Mouse (Mus musculus) MEL (cell line): ENCODE results near the gene Hmmr. TPM values are rescaled to one million over a fixed set of nuclear protein-coding genes. Genes with fewer than 3 reads are reported as not detected.

ENCODE experiments used
- DNase-seq: peaks from one replicate; pipeline ENCODE4 v3.0.0; 2011; ENCODE audit warnings: low read depth, low spot score
- H3K27ac ChIP-seq: 2 replicates; pipeline ENCODE4 v1.5.1; 2012; ENCODE audit warnings: low read depth, mild to moderate bottlenecking, control low read depth, low read length, moderate library complexity; ENCODE audit not compliant: control insufficient read depth
- H3K27me3 ChIP-seq, 2 experiments: fragments of 150-350 bp in 1 of 2; sonication (generic) in 1 of 2; 2 replicates each; pipeline ENCODE4 v1.6.1; 2012; ENCODE audit warnings: low read length in 2 of 2, mild to moderate bottlenecking in 2 of 2, improper control_type of control experiment in 1 of 2, moderate library complexity in 1 of 2; ENCODE audit not compliant: insufficient read depth in 2 of 2, control insufficient read depth in 1 of 2
- H3K36me3 ChIP-seq, 2 experiments: 2 replicates each; pipeline ENCODE4 v1.6.1; 2012 to 2014; ENCODE audit warnings: low read length in 2 of 2, improper control_type of control experiment in 1 of 2, inconsistent platforms in 1 of 2, mild to moderate bottlenecking in 1 of 2; ENCODE audit not compliant: insufficient read depth in 2 of 2, control insufficient read depth in 1 of 2
- H3K4me1 ChIP-seq, 2 experiments: fragments of 150-350 bp in 1 of 2; sonication (generic) in 1 of 2; 2 replicates each; pipeline ENCODE4 v1.6.1; 2012; ENCODE audit warnings: low read length in 2 of 2, improper control_type of control experiment in 1 of 2, mild to moderate bottlenecking in 1 of 2; ENCODE audit not compliant: insufficient read depth in 2 of 2, control insufficient read depth in 1 of 2
- H3K4me3 ChIP-seq, 2 experiments: fragments of 150-350 bp in 1 of 2; sonication (generic) in 1 of 2; 2 replicates each; pipeline ENCODE4 v1.5.1; 2012; ENCODE audit warnings: low read depth in 2 of 2, low read length in 2 of 2, mild to moderate bottlenecking in 2 of 2, moderate library complexity in 2 of 2, control low read depth in 1 of 2, improper control_type of control experiment in 1 of 2; ENCODE audit not compliant: control insufficient read depth in 1 of 2, insufficient read depth in 1 of 2
- H3K79me2 ChIP-seq: 2 replicates; pipeline ENCODE4 v1.6.1; 2012; ENCODE audit warnings: mild to moderate bottlenecking, low read length, moderate library complexity; ENCODE audit not compliant: control insufficient read depth, poor library complexity, insufficient read depth
- H3K9ac ChIP-seq: 2 replicates; pipeline ENCODE4 v1.6.1; 2012; ENCODE audit warnings: low read depth, mild to moderate bottlenecking, control low read depth, low read length, moderate library complexity; ENCODE audit not compliant: control insufficient read depth, poor library complexity, severe bottlenecking
- H3K9me3 ChIP-seq: fragments of 150-350 bp; sonication (generic); replicated peaks from 2 replicates; pipeline ENCODE4 v1.6.1; 2012; ENCODE audit warnings: mild to moderate bottlenecking, low read length, improper control_type of control experiment, moderate library complexity; ENCODE audit not compliant: insufficient read depth
- BHLHE40 ChIP-seq: IDR thresholded peaks from 2 replicates; pipeline ENCODE4 v1.6.1; 2012; ENCODE audit warnings: low read depth, mild to moderate bottlenecking, inconsistent platforms, low read length, improper control_type of control experiment, borderline replicate concordance
- CHD1 ChIP-seq: IDR thresholded peaks from 2 replicates; pipeline ENCODE4 v1.6.1; 2012; ENCODE audit warnings: low read depth, mild to moderate bottlenecking, inconsistent platforms, low read length, improper control_type of control experiment
- EP300 ChIP-seq, 2 experiments: IDR thresholded peaks; 2 replicates each; pipeline ENCODE4 v1.6.1; 2011; ENCODE audit warnings: improper control_type of control experiment in 2 of 2, low read length in 2 of 2, low read depth in 1 of 2, mild to moderate bottlenecking in 1 of 2
- ETS1 ChIP-seq: IDR thresholded peaks from 2 replicates; pipeline ENCODE4 v1.6.1; 2012; ENCODE audit warnings: low read depth, mild to moderate bottlenecking, inconsistent platforms, low read length, improper control_type of control experiment, moderate library complexity
- GABPA ChIP-seq: IDR thresholded peaks from 2 replicates; pipeline ENCODE4 v1.6.1; 2012; ENCODE audit warnings: low read depth, mild to moderate bottlenecking, inconsistent platforms, low read length, improper control_type of control experiment, moderate library complexity
- JUND ChIP-seq: IDR thresholded peaks from 2 replicates; pipeline ENCODE4 v1.6.1; 2011; ENCODE audit warnings: low read depth, mild to moderate bottlenecking, improper control_type of control experiment, low read length
- KAT2A ChIP-seq: conservative IDR thresholded peaks from 2 replicates; pipeline ENCODE4 v1.6.1; 2012; ENCODE audit warnings: low read depth, low read length, improper control_type of control experiment, inconsistent platforms
- MAX ChIP-seq: IDR thresholded peaks from 2 replicates; pipeline ENCODE4 v1.6.1; 2011; ENCODE audit warnings: low read length, improper control_type of control experiment
- MAZ ChIP-seq: IDR thresholded peaks from 2 replicates; pipeline ENCODE4 v1.6.1; 2012; ENCODE audit warnings: low read depth, mild to moderate bottlenecking, inconsistent platforms, low read length, improper control_type of control experiment
- MEF2A ChIP-seq: IDR thresholded peaks from 2 replicates; pipeline ENCODE4 v1.6.1; 2014; ENCODE audit warnings: low read depth, mild to moderate bottlenecking, inconsistent platforms, low read length, improper control_type of control experiment; ENCODE audit not compliant: poor library complexity, insufficient replicate concordance, severe bottlenecking; ENCODE audit errors: extremely low read depth
- MXI1 ChIP-seq: IDR thresholded peaks from 2 replicates; pipeline ENCODE4 v1.6.1; 2011; ENCODE audit warnings: mild to moderate bottlenecking, low read depth, low read length, improper control_type of control experiment
- MYB ChIP-seq: IDR thresholded peaks from 2 replicates; pipeline ENCODE4 v1.6.1; 2011; ENCODE audit warnings: mild to moderate bottlenecking, low read depth, low read length, improper control_type of control experiment
- NELFE ChIP-seq: IDR thresholded peaks from 2 replicates; pipeline ENCODE4 v1.6.1; 2011; ENCODE audit warnings: low read depth, low read length, improper control_type of control experiment
- NRF1 ChIP-seq: IDR thresholded peaks from 2 replicates; pipeline ENCODE4 v1.6.1; 2014; ENCODE audit warnings: low read depth, mild to moderate bottlenecking, inconsistent platforms, low read length, improper control_type of control experiment, moderate library complexity; ENCODE audit not compliant: poor library complexity, insufficient read depth, severe bottlenecking
- POLR2A ChIP-seq, 2 experiments: IDR thresholded peaks; 2 replicates each; pipeline ENCODE4 v1.6.1; 2011 to 2012; ENCODE audit warnings: low read length in 2 of 2, mild to moderate bottlenecking in 2 of 2, control low read depth in 1 of 2, improper control_type of control experiment in 1 of 2, low read depth in 1 of 2, moderate library complexity in 1 of 2; ENCODE audit not compliant: control insufficient read depth in 1 of 2, insufficient read depth in 1 of 2, poor library complexity in 1 of 2
- RAD21 ChIP-seq: IDR thresholded peaks from 2 replicates; pipeline ENCODE4 v1.6.1; 2011; ENCODE audit warnings: mild to moderate bottlenecking, low read depth, low read length, improper control_type of control experiment
- SIN3A ChIP-seq: IDR thresholded peaks from 2 replicates; pipeline ENCODE4 v1.6.1; 2012; ENCODE audit warnings: low read length, improper control_type of control experiment, inconsistent platforms
- TAL1 ChIP-seq: IDR thresholded peaks from 2 replicates; pipeline ENCODE4 v1.6.1; 2012; ENCODE audit warnings: mild to moderate bottlenecking, inconsistent platforms, low read length, moderate library complexity, mixed read lengths
- TBP ChIP-seq: IDR thresholded peaks from 2 replicates; pipeline ENCODE4 v1.8.0; 2011; ENCODE audit warnings: low read depth, low read length, improper control_type of control experiment
- USF1 ChIP-seq: IDR thresholded peaks from 2 replicates; pipeline ENCODE4 v1.6.1; 2014; ENCODE audit warnings: low read depth, mild to moderate bottlenecking, inconsistent platforms, low read length, improper control_type of control experiment, moderate library complexity
- ZMIZ1 ChIP-seq: IDR thresholded peaks from 2 replicates; pipeline ENCODE4 v1.6.1; 2012; ENCODE audit warnings: low read depth, mild to moderate bottlenecking, inconsistent platforms, low read length, improper control_type of control experiment, moderate library complexity
- polyA plus RNA-seq, 2 experiments: library from polyadenylated mRNA; stranded (reverse) in 1 of 2; unstranded in 1 of 2; fragments of >175 nt in 1 of 2; fragments of >200 nt in 1 of 2; gene quantifications; 2 replicates each; pipeline versions ENCODE4 v1.2.1 to v1.2.4; 2012; ENCODE audit warnings: low replicate concordance in 2 of 2, low read depth in 1 of 2; ENCODE audit not compliant: insufficient read length in 2 of 2, insufficient read depth in 1 of 2, missing spikeins in 1 of 2
- total RNA-seq: library from RNA; depleted of rRNA; stranded (reverse); fragments of 300-350 nt; gene quantifications from 2 replicates; pipeline ENCODE4 v1.2.3, GENCODE M21; 2012

Hmmr gene
- total and polyA plus RNA-seq, 3 experiments, result 40.6 to 74.5 (median 55.6) TPM

DNA sequence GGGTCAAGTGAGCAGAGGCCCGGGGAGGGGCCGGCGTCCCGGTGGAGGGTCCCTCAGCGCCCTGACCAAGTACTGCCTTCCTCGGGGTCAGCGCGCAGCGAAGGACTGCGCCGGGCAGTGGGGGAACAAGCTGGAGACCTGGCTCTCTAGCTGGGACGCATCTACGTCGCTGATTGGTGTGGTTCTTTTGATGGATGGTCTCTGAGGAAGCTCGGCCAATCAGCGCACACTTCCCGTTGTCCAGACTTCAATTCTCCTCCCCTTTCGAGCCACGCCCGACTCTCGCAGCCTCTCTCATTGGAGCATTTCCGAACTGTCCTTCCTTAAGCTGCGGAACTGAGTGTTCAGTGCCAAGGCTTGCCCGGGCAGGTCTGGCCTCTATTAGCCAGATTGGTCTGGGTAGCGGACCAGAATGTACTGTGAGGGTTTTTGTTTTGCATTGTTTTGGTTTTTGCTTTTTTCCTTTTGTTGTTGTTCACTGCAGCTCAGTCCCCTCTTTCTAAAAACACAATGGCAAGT lies 21.9 kb upstream of the Hmmr start, which contains the start of gene Ccng1 (continued):
- TF ChIP-seq ETS1 (no peak), BHLHE40 (no peak)
- TF ChIP-seq, all 39 proteins: peak for 12

DNA sequence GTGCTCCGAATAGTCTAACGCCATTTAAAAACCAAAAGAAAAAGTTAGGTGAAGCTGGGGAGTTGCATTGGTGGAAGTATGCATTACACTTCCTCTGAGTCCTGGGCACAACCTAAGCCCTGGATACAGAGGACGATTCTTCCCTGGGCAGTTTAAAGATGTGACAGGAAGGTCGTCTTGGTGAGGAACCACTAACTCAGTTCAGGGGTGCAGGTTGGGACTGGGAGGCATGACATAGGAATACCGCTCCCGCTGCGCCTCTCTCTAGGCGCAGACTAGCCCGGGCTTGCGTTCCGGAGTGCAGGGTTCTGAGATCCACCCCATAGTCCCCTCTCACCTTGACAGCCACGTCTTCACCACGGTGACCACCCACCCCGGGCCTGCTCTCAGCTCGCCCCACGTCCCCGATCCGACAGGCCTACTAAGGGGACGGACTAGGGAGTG lies 21.5 kb upstream of the Hmmr start:
- peak; percentile 65; the same call in 1 of the 2 replicates for TF ChIP-seq MXI1
- TF ChIP-seq ETS1, result 0 out of 2 replicates have a peak, but pooled peaks have one; percentile 24
- no peak for TF ChIP-seq ZMIZ1
- no peak; the same call in 1 of the 2 replicates for TF ChIP-seq KAT2A
- TF ChIP-seq, all 39 proteins: peak for 2
- peaks cover 5% of the 10 kb centered on the region; the same call in 1 of the 2 replicates for H3K79me2 ChIP-seq
- peak overlapping the region; percentile 88 for H3K4me3 ChIP-seq
- peak overlapping the region; percentile 23 for H3K27ac ChIP-seq
- peaks cover 0 to under 1% of the 10 kb centered on the region in 2 experiments; a peak in 1 of 4 replicates for H3K27me3 ChIP-seq
- peak; percentile 72 for DNase-seq
- H3K36me3 ChIP-seq, result peaks cover 10 to 11% of the 10 kb centered on the region in 2 experiments; a peak in 3 of 4 replicates
- peak overlapping the region; percentile 90 for H3K9ac ChIP-seq
- no peaks in the 10 kb centered on the region for H3K9me3 ChIP-seq
- H3K4me1 ChIP-seq, result peaks cover 4 to 8% of the 10 kb centered on the region in 2 experiments

- H3K27me3 ChIP-seq, result no peaks in the 10 kb centered on the region
- H3K9ac ChIP-seq, result no peak overlapping the region
- no peak for DNase-seq
- H3K36me3 ChIP-seq, result peaks cover 10 to 11% of the 10 kb centered on the region in 2 experiments; a peak in 3 of 4 replicates
- no peak for TF ChIP-seq NELFE
- no peak for TF ChIP-seq ZMIZ1
- TF ChIP-seq MYB, result no peak
- no peak for TF ChIP-seq TAL1
- no peak for TF ChIP-seq EP300 (IDR thresholded peaks at IDR 0.05; ENCODE audit: low read depth in 1 of 2, low read length in 2 of 2)
- no peak for TF ChIP-seq JUND
- TF ChIP-seq MEF2A, result no peak
- TF ChIP-seq TBP, result no peak
- TF ChIP-seq BHLHE40, result no peak
- no peak for TF ChIP-seq USF1
- TF ChIP-seq MAZ, result no peak
- no peak for TF ChIP-seq SIN3A
- no peak for TF ChIP-seq POLR2A (IDR thresholded peaks at IDR 0.05; ENCODE audit: control insufficient read depth in 1 of 2, insufficient read depth in 1 of 2, low read depth in 1 of 2, low read length in 2 of 2, poor library complexity in 1 of 2)
- no peak for TF ChIP-seq CHD1
- no peak for TF ChIP-seq GABPA
- no peak for TF ChIP-seq MAX
- TF ChIP-seq NRF1, result no peak
- TF ChIP-seq RAD21, result no peak
- H3K4me1 ChIP-seq, result peaks cover 4 to 8% of the 10 kb centered on the region in 2 experiments
- H3K27ac ChIP-seq, result no peak overlapping the region
- H3K9me3 ChIP-seq, result no peaks in the 10 kb centered on the region
- peaks cover 5% of the 10 kb centered on the region; the same call in 1 of the 2 replicates for H3K79me2 ChIP-seq
- H3K4me3 ChIP-seq, result peak overlapping the region in 1 of 2 experiments; percentile 88; a peak in 2 of 4 replicates
Measured at GRCm38 (mm10) chr11:40753836-40754235, 20.6 kb upstream of the Hmmr start.
